ENCODE assay signal across 11 mouse cellular contexts in the genomic region with DNA sequence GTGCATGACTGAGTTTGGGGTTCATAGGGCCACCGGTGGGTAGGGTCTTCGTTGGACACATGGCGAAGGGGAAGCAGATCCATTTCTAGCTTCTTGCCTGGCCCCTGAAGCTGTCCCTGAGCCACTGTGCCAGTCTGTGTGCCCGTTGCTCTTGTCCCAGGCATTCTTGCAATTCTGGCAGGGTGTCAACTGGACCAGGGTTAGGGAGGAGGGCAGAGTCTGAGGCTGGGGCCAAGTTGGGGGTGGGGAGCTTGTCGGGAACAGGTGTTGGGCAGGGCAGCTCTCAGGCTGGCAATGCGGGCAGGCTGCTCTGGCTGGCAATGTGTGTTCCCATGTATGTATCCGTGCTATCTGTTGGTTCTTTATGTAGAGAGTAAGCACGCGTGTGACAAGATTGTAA. TPM values are rescaled to one million over a fixed set of nuclear protein-coding genes. Genes with fewer than 3 reads are reported as not detected.
DNase-seq lines count a peak whose midpoint lies in the region; ATAC-seq lines count a peak whose summit lies in the region.
"Had no signal": no experiment of that assay in that cellular context is flagged by ENCODE, and none has a peak within 500 bp of the region (broad histone marks: within the 10 kb centered on the region; RNA-seq: fewer than 3 reads in every experiment).

No protein-coding gene starts in this region.

- H3K4me2 ChIP-seq in midbrain, embryonic 13.5 days (replicated peaks) = no peak overlapping the region
- H3K4me2 ChIP-seq: embryonic facial prominence, embryonic 13.5 days; limb, embryonic 12.5 days had no signal

- no peaks in the 10 kb centered on the region for H3K9me3 ChIP-seq in midbrain, embryonic 13.5 days
- H3K9me3 ChIP-seq: embryonic facial prominence, embryonic 13.5 days; limb, embryonic 12.5 days had no signal

- H3K27ac ChIP-seq in midbrain, embryonic 13.5 days = no peak overlapping the region
- H3K27ac ChIP-seq: embryonic facial prominence, embryonic 13.5 days; limb, embryonic 12.5 days had no signal

- H3K9ac ChIP-seq in midbrain, embryonic 13.5 days (replicated peaks) = no peak overlapping the region
- H3K9ac ChIP-seq: embryonic facial prominence, embryonic 13.5 days; limb, embryonic 12.5 days had no signal

- 86% methylated on average over 9 of the region's 9 CpGs for WGBS in midbrain, embryonic 13.5 days

- no peak for ATAC-seq in midbrain, embryonic 13.5 days

- H3K4me3 ChIP-seq in midbrain, embryonic 13.5 days (replicated peaks) = no peak overlapping the region
- H3K4me3 ChIP-seq: embryonic facial prominence, embryonic 13.5 days; limb, embryonic 12.5 days had no signal

- H3K4me1 ChIP-seq in midbrain, embryonic 13.5 days (replicated peaks) = peaks cover 11% of the 10 kb centered on the region

- peak; percentile 60 to 70 for DNase-seq in layer of hippocampus, postnatal 10 days (ENCODE audit: low spot score in 2 of 2)
- DNase-seq in layer of hippocampus, adult 9-10 months (ENCODE audit: low spot score) = no peak
- DNase-seq in cerebellum, adult 11 months = peak; percentile 93
- DNase-seq in heart, adult 8-10 months (ENCODE audit: low spot score) = peak; percentile 74
- peak; percentile 73 for DNase-seq in lung, postnatal 14 days
- DNase-seq in frontal cortex, postnatal 25 days (ENCODE audit: low spot score in 2 of 2) = no peak
- no peak for DNase-seq in thymus, postnatal 36 days

- peaks cover 28% of the 10 kb centered on the region for H3K27me3 ChIP-seq in midbrain, embryonic 13.5 days

- no peaks in the 10 kb centered on the region for H3K36me3 ChIP-seq in midbrain, embryonic 13.5 days
- H3K36me3 ChIP-seq: embryonic facial prominence, embryonic 13.5 days; limb, embryonic 12.5 days had no signal

RNA-seq across cellular contexts. Expression of gene Itga7, which starts 4.8 kb away (rescaled TPM):
- total RNA-seq in layer of hippocampus, postnatal 10 days (2021) = 10 to 100 TPM; 22.2 to 27.4 TPM
- 100 to 1,000 TPM; 161 to 179 (median 167) TPM for total RNA-seq in heart, adult 8-10 months (2022)
- 1.7 and 2.5 TPM in 2 replicates for polyA plus RNA-seq in midbrain, embryonic 13.5 days (2015; fragmentation: Nextera tagmentation; extraction: Ambion mirVana)

RNA-seq across cellular contexts. Expression of gene Bloc1s1, which starts 14.6 kb away (rescaled TPM):
- total RNA-seq in layer of hippocampus, postnatal 10 days (2021) = 100 to 1,000 TPM; 109 to 123 TPM
- total RNA-seq in heart, adult 8-10 months (2022) = 100 to 1,000 TPM; 150 to 260 (median 205) TPM
- polyA plus RNA-seq in midbrain, embryonic 13.5 days (2015; fragmentation: Nextera tagmentation; extraction: Ambion mirVana) = 266 and 289 TPM in 2 replicates

RNA-seq across cellular contexts. Expression of gene Rdh5, which starts 15.8 kb away (rescaled TPM):
- total RNA-seq in layer of hippocampus, postnatal 10 days (2021) = 1 to 10 TPM; 5.6 to 6.7 TPM
- total RNA-seq in heart, adult 8-10 months (2022) = 1 to 10 TPM; 3.8 to 6.2 (median 5.2) TPM
- polyA plus RNA-seq in midbrain, embryonic 13.5 days (2015; fragmentation: Nextera tagmentation; extraction: Ambion mirVana) = 14.8 and 20.9 TPM in 2 replicates

RNA-seq across cellular contexts. Expression of gene Mettl7b, which starts 22.3 kb away (rescaled TPM):
- total RNA-seq in layer of hippocampus, postnatal 10 days (2021) = not detected
- not detected for total RNA-seq in heart, adult 8-10 months (2022)
- not detected in 2 replicates for polyA plus RNA-seq in midbrain, embryonic 13.5 days (2015; fragmentation: Nextera tagmentation; extraction: Ambion mirVana)
- polyA plus RNA-seq: embryonic facial prominence, embryonic 13.5 days; limb, embryonic 12.5 days; neural tube, embryonic 14.5 days had no signal

RNA-seq across cellular contexts. Expression of gene Cd63, which starts 37.7 kb away (rescaled TPM):
- 100 to 1,000 TPM in 1 of 2 experiments, 10 to 100 TPM in 1; 81.7 to 110 TPM for total RNA-seq in layer of hippocampus, postnatal 10 days (2021)
- total RNA-seq in heart, adult 8-10 months (2022) = 100 to 1,000 TPM; 121 to 171 (median 135) TPM
- 127 and 141 TPM in 2 replicates for polyA plus RNA-seq in midbrain, embryonic 13.5 days (2015; fragmentation: Nextera tagmentation; extraction: Ambion mirVana)

Comparison
In these comparisons a context has a peak if more than half of its experiments do, and no peak if none do; other contexts are left out.
1. DNase-seq: peak in layer of hippocampus, postnatal 10 days (2 of 2), cerebellum, adult 11 months (single experiment), heart, adult 8-10 months (single experiment) and lung, postnatal 14 days (single experiment); none in layer of hippocampus, adult 9-10 months (single experiment), frontal cortex, postnatal 25 days (0 of 2) and thymus, postnatal 36 days (0 of 2).
2. RNA of gene Itga7, which starts 4.8 kb away (total RNA-seq): 161 to 179 TPM in heart, adult 8-10 months; 22.2 to 27.4 TPM in layer of hippocampus, postnatal 10 days; every median in the first group is over 4 times any median in the second.